Mouse (Mus musculus) cerebellum, postnatal 25 days (tissue): Measurements from ENCODE around the gene Rpgrip1.
"Not testable (repeated sequence)": the region's sequence is repeated elsewhere in the genome, so short reads cannot be mapped to it uniquely, and the experiment has no call there.

Source experiments
- DNase-seq, 2 experiments: peaks; one replicate each; pipeline ENCODE4 v3.0.0; 2021; ENCODE audit warnings: mixed read lengths in 2 of 2

The Rpgrip1 gene

GRCm38 (mm10) chr14:52110346-52110745 lies at the start of gene Rpgrip1:
Gene Rpgrip1 (plus strand): TSS chr14:52110704.
- DNase-seq = no peak

- peak; percentile 97 to 98 for DNase-seq
Observed at GRCm38 (mm10) chr14:52060800-52061199, 49.7 kb upstream of the Rpgrip1 start.

GRCm38 (mm10) chr14:52061798-52062197 lies 48.7 kb upstream of the Rpgrip1 start:
- peak; percentile 61 to 65 for DNase-seq

DNA sequence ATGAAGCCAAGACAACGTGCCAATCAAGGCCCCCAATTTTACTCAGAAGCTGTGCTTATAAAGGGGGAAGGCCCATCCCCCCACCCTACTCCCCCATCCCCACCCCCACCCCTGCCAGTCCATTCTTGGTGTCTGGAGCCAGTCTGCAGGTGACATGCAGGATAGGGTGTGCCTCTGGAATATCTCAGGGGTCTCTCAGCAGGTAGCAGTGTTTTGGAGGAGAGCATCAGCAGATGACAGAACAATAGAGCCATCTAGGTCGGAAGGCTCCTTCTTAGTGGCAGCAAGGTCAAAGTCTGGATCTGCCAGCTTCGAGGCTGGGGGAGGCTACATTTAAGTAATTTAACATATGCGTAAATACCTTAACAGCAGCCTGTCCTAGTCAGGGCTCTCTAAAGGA lies 44.4 kb upstream of the Rpgrip1 start:
- DNase-seq = no peak

GRCm38 (mm10) chr14:52071599-52072137 lies 38.8 kb upstream of the Rpgrip1 start:
- DNase-seq = no peak

- DNase-seq = no peak
Observed at GRCm38 (mm10) chr14:52083083-52083482, 27.4 kb upstream of the Rpgrip1 start.

DNA sequence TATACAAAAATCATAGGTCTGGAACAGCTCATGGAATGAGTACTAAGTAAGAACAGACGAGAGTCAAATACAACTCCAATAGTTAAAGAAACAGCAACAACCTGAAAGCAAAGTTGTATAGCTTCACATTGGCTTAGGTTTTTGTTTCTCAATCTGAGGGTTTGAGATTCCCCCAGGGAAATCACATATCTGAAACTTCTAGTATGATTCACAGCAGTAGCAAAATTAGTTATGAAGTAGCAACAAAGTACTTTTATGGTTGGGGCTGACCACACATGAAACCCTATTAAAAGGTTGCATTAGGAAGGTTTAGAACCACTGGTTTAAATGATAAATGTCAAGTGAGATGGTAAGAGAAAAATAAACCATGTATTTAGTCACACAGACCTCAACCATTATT lies 16.0 kb upstream of the Rpgrip1 start:
- no peak for DNase-seq

GRCm38 (mm10) chr14:52097191-52097590 lies 13.3 kb upstream of the Rpgrip1 start:
- not testable (repeated sequence) for DNase-seq

DNA sequence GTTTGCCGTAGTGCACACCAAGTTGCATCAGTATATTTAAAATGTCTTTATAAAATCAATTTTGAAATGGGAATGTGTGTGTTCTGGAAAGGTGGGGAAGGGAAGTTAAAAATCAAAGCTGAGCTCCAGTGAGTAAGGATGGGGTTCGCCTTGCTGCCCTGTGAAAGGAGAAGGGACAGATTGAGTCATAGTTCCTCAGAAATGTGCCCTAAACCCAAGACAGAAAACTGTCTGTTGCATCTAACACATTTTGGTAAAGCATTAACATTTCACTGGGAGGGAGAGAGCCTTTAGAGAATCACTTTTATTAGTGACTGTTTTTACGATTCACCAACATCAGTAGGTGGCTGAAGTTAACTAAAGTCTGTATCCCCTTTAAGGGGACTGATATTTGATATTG lies 12.1 kb upstream of the Rpgrip1 start:
- DNase-seq = not testable (repeated sequence)

- no peak for DNase-seq
Observed at GRCm38 (mm10) chr14:52099563-52099962, 10.9 kb upstream of the Rpgrip1 start.

GRCm38 (mm10) chr14:52100170-52100960 lies 10.1 kb upstream of the Rpgrip1 start:
- DNase-seq = no peak

GRCm38 (mm10) chr14:52101285-52102157 lies 9.0 kb upstream of the Rpgrip1 start:
- DNase-seq = no peak

GRCm38 (mm10) chr14:52103474-52103855 lies 7.0 kb upstream of the Rpgrip1 start:
- DNase-seq = no peak

- peak; percentile 100 for DNase-seq
Observed at GRCm38 (mm10) chr14:52103856-52104676, 6.4 kb upstream of the Rpgrip1 start, which contains the start of gene Hnrnpc. Gene Hnrnpc (minus strand): TSS chr14:52104028.

GRCm38 (mm10) chr14:52104677-52105285 lies 5.7 kb upstream of the Rpgrip1 start:
- DNase-seq = no peak

- no peak for DNase-seq
Observed at GRCm38 (mm10) chr14:52105308-52105707, 5.2 kb upstream of the Rpgrip1 start.

DNA sequence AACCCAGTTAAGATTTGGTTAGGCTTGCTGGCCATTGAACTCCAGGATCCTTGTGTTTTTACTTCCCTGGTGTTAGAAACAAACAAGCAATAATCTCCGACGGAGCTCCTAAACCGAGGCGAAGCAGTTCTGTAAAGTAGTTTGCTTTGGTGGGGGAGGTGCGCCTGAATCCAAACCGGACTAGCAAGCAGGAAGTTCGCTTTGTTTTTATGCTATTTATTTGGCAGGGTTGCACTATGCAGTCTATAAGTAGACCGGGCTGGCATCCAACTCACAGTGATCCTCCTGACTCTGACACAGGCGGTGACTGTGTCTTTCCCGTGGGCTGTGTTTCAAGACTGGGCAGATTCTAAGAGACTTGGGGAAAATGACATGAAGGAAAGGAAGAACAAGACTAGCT lies 3.8 kb upstream of the Rpgrip1 start:
- DNase-seq = peak; percentile 69 to 83

DNA sequence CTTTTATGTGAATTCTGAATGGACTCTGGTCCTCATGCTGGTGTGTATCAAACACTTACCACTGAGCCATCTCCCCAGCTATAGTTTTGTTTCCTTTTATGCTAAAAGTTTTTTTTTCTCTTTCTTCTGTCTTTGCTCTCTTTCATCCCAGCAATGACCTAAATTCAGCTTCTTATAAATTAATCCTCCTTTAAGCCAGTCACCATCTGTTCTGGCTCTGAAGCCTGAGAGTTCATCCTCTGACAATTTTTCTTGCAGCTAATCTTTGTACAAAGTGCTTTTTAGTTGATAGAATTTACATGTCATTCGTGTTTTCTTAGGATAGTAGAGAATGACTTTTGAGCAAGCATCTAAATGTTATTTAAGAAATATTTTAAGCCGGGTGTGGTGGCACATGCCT lies 2.5 kb upstream of the Rpgrip1 start:
- DNase-seq = no peak

- DNase-seq = no peak
Observed at GRCm38 (mm10) chr14:52114101-52114500, 3.6 kb downstream of the Rpgrip1 start.

- no peak for DNase-seq
Observed at GRCm38 (mm10) chr14:52117241-52117640, 6.7 kb downstream of the Rpgrip1 start.

DNA sequence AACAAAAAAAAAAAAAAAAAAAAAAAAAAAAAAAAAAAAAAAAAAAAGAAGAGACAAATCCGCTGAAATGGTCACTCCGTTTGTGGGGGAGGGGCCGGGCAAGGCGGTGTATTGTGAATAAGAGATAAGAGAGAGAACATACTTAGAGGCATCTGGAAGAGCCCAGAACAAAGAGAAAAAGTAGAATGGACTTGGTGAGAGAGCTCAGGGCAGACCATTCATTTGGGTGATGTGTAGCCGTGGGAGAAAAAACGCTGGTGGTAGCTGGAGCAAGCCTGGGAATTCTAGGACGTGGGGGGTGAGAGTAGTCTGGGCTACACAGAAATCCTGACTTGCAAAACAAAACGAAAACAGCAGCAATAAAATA lies 7.9 kb downstream of the Rpgrip1 start:
- peak in 1 of 2 experiments; percentile 30 for DNase-seq
